Mouse (Mus musculus): Measurements from ENCODE around the gene Pecam1.

- TF ChIP-seq USF1 (IDR thresholded peaks at IDR 0.05; ENCODE audit: low read depth), result no peak
- TF ChIP-seq CTCF (IDR thresholded peaks at IDR 0.05; ENCODE audit: control insufficient read depth, insufficient read depth, insufficient read length), result no peak
- TF ChIP-seq CEBPB (IDR thresholded peaks at IDR 0.05; ENCODE audit: low read depth), result no peak
- no peak for TF ChIP-seq MYOD1 (IDR thresholded peaks at IDR 0.05; ENCODE audit: control insufficient read depth, insufficient read length, low read depth)
- TF ChIP-seq MAX (IDR thresholded peaks at IDR 0.05), result no peak
- no peak for TF ChIP-seq MYOG (IDR thresholded peaks at IDR 0.05; ENCODE audit: control insufficient read depth, extremely low read depth, insufficient read length)
- TF ChIP-seq FOSL1 (IDR thresholded peaks at IDR 0.05; ENCODE audit: insufficient read depth, low read length, poor library complexity, severe bottlenecking), result no peak
Observed at GRCm38 (mm10) chr11:106742388-106742841, 8.0 kb downstream of the Pecam1 start.

Measured in C2C12 (cell line).